Mouse (Mus musculus) neural tube, embryonic 14.5 days (tissue): ENCODE measurements around the gene Cadps. TPM values are rescaled to one million over a fixed set of nuclear protein-coding genes. Genes with fewer than 3 reads are reported as not detected.
A peak's percentile ranks its signal among the peaks of the same experiment; 100 is the strongest.

Experiments used
- ATAC-seq: fragments of 200-750 bp; cut with Nextera tagmentation; 2 replicates; pipeline ENCODE4 v1.8.0; 2017; ENCODE audit warnings: low read depth, mild to moderate bottlenecking, moderate TSS enrichment, moderate library complexity
- H3K27ac ChIP-seq: fragments of 300-500 bp; sonication (generic); 2 replicates; pipeline ENCODE4 v1.5.1; 2014; ENCODE audit warnings: low read depth, mild to moderate bottlenecking, control low read depth, low read length, moderate library complexity, mixed read lengths
- H3K27me3 ChIP-seq: fragments of 300-500 bp; sonication (generic); 2 replicates; pipeline ENCODE4 v1.6.1; 2014; ENCODE audit warnings: low read length; ENCODE audit not compliant: control insufficient read depth, insufficient read depth
- H3K36me3 ChIP-seq: fragments of 300-500 bp; sonication (generic); 2 replicates; pipeline ENCODE4 v1.6.1; 2014; ENCODE audit warnings: low read length, mixed read lengths; ENCODE audit not compliant: control insufficient read depth, insufficient read depth
- H3K4me1 ChIP-seq: fragments of 300-500 bp; sonication (generic); 2 replicates; pipeline ENCODE4 v1.6.1; 2014; ENCODE audit warnings: low read length; ENCODE audit not compliant: control insufficient read depth, insufficient read depth
- H3K4me2 ChIP-seq: fragments of 300-500 bp; sonication (generic); 2 replicates; pipeline ENCODE4 v1.6.1; 2014; ENCODE audit warnings: mild to moderate bottlenecking, low read depth, low read length, control low read depth
- H3K4me3 ChIP-seq: fragments of 300-500 bp; sonication (generic); 2 replicates; pipeline ENCODE4 v1.5.1; 2014; ENCODE audit warnings: low read depth, low read length, control low read depth, mixed read lengths
- H3K9ac ChIP-seq: fragments of 300-500 bp; sonication (generic); replicated peaks from 2 replicates; pipeline ENCODE4 v1.6.1; 2014; ENCODE audit warnings: low read depth, mild to moderate bottlenecking, control low read depth, low read length, mixed read lengths
- H3K9me3 ChIP-seq: fragments of 300-500 bp; sonication (generic); 2 replicates; pipeline ENCODE4 v1.6.1; 2016; ENCODE audit warnings: low read length; ENCODE audit not compliant: control insufficient read depth
- WGBS: fragments of 180-500 bp; shearing (Covaris S2); extraction: QIAGEN DNeasy Blood & Tissue Kit; methylation state at CpG from one replicate; pipeline ENCODE4 v1.1.7; 2014; 5-methylcytosine and 5-hydroxymethylcytosine counted together
- polyA plus RNA-seq: library from polyadenylated mRNA; unstranded; fragments of >200 nt; fragmentation: Nextera tagmentation; extraction: Ambion mirVana; gene quantifications from 2 replicates; pipeline ENCODE4 v1.2.1, GENCODE M21; 2014

The Cadps gene
- polyA plus RNA-seq, 1 experiment from 2014 or later, result 86.2 TPM

DNA sequence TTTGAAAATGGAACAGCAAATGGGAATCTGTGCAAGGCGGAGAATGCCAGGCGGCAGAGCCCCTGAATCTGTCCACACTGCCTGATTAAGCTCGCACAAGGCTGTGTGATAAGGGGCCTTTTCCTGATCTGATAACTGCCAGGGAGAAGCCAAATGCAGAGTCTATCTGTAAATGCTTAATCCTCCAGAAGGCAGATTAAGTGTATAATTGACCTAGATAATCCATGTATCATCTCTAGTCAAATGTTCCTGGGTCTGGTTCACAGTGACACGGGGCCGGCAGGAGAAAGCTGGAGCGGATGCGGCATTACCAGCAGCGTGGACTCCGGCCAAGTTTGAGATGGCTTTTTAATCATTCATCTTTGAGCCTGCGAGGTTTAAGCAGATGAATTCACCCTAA is 416.3 kb downstream of the Cadps start:
- H3K36me3 ChIP-seq, result 0 out of 2 replicates have a peak, but pooled peaks cover 4% of the 10 kb centered on the region
- H3K27me3 ChIP-seq, result no peaks in the 10 kb centered on the region
- no peak overlapping the region for H3K9ac ChIP-seq
- H3K9me3 ChIP-seq, result no peaks in the 10 kb centered on the region
- no peak overlapping the region for H3K4me3 ChIP-seq
- no peaks in the 10 kb centered on the region for H3K4me1 ChIP-seq
- no peak overlapping the region for H3K4me2 ChIP-seq
- H3K27ac ChIP-seq, result no peak overlapping the region
- no peak for ATAC-seq
- WGBS, result 69% methylated on average over 10 of the region's 10 CpGs

DNA sequence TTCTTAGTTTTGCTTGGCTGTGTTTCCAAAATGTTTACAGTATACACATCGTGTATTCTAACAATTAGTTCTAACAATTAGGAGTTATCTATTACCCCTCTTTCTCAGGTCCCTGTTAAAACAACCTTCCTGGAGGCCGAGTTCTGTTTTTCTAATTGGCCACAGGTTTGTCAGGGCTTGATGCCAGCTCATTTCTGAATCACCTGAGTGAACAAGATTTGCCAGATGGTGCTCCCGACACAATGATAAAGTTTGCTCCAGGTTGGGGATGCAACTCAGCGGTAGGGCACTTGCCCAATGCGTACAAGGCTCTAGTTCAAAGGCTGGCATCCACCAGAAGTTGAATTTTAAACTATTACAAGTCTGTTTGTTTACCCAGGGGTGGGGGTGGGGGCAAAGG is 417.7 kb downstream of the Cadps start:
- no peak overlapping the region for H3K9ac ChIP-seq

DNA sequence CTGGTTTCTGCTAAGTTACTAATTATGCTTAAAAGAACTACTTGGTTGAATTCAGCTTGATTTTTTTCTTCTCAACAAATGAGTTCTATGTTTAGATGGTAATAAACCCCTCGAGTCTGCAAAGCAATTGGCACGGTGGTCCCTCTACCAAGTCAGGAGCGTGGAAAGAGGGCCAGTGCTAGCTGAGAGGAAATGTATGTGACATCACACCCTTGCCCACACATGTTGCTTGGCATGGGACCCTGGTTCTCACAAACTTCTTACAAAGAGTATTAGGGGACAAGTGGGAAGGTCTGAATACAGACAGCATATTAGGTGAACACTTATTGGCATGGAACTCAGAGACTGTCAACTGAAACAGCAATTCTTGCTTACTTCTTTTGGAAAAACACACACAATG is 418.2 kb downstream of the Cadps start:
- Histone ChIP-seq H3K36me3 (no peaks in the 10 kb centered on the region), H3K9ac (no peak overlapping the region), H3K27me3 (no peaks in the 10 kb centered on the region), H3K4me3 (no peak overlapping the region), H3K4me2 (no peak overlapping the region), H3K9me3 (no peaks in the 10 kb centered on the region), H3K4me1 (no peaks in the 10 kb centered on the region), H3K27ac (no peak overlapping the region)
- no peak for ATAC-seq
- 81% methylated on average over 3 of the region's 3 CpGs for WGBS

More for the DNA sequence above, 417.7 kb downstream of the Cadps start:
- H3K27me3 ChIP-seq, result no peaks in the 10 kb centered on the region
- ATAC-seq, result no peak
- no peaks in the 10 kb centered on the region for H3K4me1 ChIP-seq
- H3K4me2 ChIP-seq, result no peak overlapping the region
- no peaks in the 10 kb centered on the region for H3K9me3 ChIP-seq
- WGBS, result 82% methylated on average over 5 of the region's 5 CpGs
- no peaks in the 10 kb centered on the region for H3K36me3 ChIP-seq
- H3K4me3 ChIP-seq, result no peak overlapping the region
- H3K27ac ChIP-seq, result no peak overlapping the region

DNA sequence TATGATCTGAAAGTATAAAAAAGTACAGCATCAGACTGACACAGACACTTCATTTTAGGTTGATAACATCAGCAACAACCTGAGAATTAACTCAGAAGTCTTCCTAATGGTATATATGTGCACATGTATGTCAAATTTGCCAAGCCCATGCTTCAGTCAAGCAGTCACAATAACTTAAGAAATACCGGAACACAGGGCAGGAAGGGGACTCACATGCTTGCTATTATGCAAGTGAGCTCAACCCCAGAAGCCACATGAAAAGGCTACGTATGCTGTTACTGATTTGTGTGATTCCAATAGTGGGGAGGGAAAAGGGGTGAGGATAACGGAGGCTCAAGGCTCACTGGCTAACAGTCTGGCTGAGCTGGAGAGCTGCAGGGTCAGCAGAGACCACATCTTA is 418.8 kb downstream of the Cadps start:
- no peak for ATAC-seq
- 78% methylated on average over 3 of the region's 3 CpGs for WGBS
- H3K27me3 ChIP-seq, result peaks cover 2% of the 10 kb centered on the region; the same call in 1 of the 2 replicates

DNA sequence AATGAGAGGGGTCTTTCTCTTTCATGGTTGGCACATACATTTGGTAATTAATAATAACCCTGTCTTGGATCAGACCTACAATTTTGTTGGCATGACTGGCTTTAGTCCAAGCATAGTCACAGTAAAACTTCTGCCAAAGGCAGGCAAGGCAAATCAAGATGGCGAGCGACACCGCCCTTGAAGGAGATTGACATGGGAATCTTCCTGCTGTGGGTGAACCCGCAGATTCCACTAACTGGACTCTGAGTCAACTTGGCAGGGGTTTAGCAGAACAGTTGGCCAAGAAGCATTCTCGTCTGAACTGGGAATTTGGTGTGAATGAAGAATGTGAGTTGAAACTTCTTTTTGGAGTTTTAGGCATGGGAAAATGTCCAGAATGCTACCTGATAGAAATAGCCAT is 422.8 kb downstream of the Cadps start:
- Histone ChIP-seq H3K27ac (no peak overlapping the region), H3K36me3 (no peaks in the 10 kb centered on the region), H3K27me3 (peaks cover 18% of the 10 kb centered on the region), H3K4me3 (no peak overlapping the region), H3K4me1 (no peaks in the 10 kb centered on the region), H3K9me3 (no peaks in the 10 kb centered on the region), H3K4me2 (no peak overlapping the region), H3K9ac (no peak overlapping the region)
- no peak for ATAC-seq
- WGBS, result 90% methylated on average over 5 of the region's 5 CpGs

More for the DNA sequence above, 418.8 kb downstream of the Cadps start:
- Histone ChIP-seq H3K36me3 (no peaks in the 10 kb centered on the region), H3K27ac (no peak overlapping the region), H3K9me3 (no peaks in the 10 kb centered on the region), H3K4me2 (no peak overlapping the region), H3K4me1 (no peaks in the 10 kb centered on the region), H3K9ac (no peak overlapping the region), H3K4me3 (no peak overlapping the region)

DNA sequence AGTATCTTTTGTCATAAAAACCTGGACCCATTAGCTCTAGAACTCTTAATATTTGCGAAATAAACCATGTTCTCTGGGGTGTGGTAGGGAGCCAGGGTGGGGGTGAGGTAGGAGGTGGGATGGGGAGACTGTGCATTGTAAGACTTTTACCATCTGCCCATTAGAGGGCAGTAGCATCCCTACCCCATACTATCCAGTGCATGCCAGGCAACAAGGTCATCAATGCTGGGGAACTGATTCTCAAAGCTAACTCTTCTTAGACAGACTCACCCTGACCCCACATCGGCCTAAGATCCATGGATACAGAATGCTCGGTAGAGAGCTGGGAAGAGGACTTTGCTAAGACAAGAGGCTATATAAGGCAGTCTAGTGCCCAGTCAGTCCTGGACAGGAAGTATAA is 425.3 kb downstream of the Cadps start:
- Histone ChIP-seq H3K27me3 (peaks cover 22% of the 10 kb centered on the region), H3K4me2 (no peak overlapping the region), H3K9ac (no peak overlapping the region), H3K36me3 (no peaks in the 10 kb centered on the region), H3K4me3 (no peak overlapping the region), H3K27ac (no peak overlapping the region), H3K9me3 (no peaks in the 10 kb centered on the region), H3K4me1 (peaks cover 4% of the 10 kb centered on the region; the same call in 1 of the 2 replicates)
- 77% methylated on average over 3 of the region's 3 CpGs for WGBS
- no peak for ATAC-seq

DNA sequence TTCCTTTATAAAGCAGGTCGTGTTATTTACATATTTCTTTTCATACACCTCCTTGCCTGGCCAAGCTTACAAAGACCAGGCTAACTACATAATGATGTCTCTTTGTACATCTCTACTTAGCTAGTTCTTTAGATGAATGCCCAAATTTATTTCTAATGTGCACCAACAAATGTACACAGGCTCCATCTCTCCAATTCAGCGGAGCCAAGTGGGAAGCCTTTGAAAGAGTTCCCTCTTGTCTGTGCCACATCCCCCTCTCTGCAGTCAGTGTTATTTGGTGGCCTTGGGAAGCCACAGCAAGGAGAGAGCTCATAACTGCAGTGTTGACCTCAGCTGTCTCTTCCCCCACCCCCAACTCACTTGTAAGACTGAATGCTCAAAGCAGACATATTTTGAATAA is 428.6 kb downstream of the Cadps start:
- Histone ChIP-seq H3K4me1 (peaks cover 8% of the 10 kb centered on the region; the same call in 1 of the 2 replicates), H3K27me3 (peaks cover 38% of the 10 kb centered on the region), H3K36me3 (no peaks in the 10 kb centered on the region), H3K9ac (no peak overlapping the region), H3K4me3 (no peak overlapping the region), H3K9me3 (no peaks in the 10 kb centered on the region), H3K4me2 (no peak overlapping the region), H3K27ac (no peak overlapping the region)
- no peak for ATAC-seq
- WGBS, result 36% methylated on average over 2 of the region's 2 CpGs

DNA sequence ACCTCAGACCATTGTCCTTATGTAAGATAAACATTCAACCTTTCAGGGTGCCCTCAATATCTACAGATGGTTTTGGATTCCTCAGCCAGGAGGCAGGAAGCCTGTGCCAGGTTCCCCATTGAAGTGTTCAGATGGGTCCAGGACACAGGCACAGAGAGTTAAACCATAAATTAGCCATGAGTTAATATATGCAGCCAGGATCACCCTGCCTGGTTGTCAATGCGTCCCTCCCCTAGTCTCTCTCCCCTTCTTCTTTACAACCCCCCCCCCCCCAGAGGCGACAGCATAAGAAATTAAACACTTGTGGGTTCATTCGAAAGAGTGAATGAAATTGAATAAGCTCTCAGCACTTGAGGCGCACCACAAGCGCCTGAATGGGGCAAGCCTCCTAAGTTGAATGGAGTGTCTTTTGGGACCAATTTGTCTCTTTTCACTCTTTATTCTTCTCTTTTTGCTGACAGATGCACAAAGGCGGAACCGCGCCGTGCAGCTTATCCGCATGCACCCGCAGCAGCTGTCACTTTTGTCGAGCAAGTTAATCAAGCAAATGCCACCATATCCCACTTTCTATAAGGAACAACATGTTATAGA is 429.5 kb downstream of the Cadps start:
- H3K27ac ChIP-seq, result no peak overlapping the region

DNA sequence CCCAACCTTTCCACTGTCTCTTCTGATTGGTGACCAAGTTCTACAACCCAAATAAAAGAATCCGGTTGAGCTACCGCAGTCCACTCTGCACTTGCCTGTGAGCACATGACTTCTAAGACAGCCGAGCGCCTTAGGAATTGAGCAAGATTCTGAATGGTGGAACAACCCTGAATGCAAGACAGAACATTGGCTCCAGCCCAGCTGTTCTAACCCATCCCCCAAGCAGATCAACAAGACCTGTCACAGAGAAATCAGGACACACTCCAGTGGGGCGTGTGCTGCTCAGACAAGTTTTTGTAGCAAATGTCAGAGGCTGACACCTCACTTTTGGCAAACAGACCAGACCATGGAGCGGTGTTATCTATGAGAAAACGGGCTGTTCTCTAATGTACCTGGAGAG is 431.7 kb downstream of the Cadps start:
- ATAC-seq, result no peak
- no peaks in the 10 kb centered on the region for H3K36me3 ChIP-seq
- no peak overlapping the region for H3K9ac ChIP-seq
- no peak overlapping the region for H3K27ac ChIP-seq
- 59% methylated on average over 7 of the region's 7 CpGs for WGBS
- H3K4me1 ChIP-seq, result peaks cover 15% of the 10 kb centered on the region; the same call in 1 of the 2 replicates
- no peaks in the 10 kb centered on the region for H3K9me3 ChIP-seq
- no peak overlapping the region for H3K4me3 ChIP-seq
- no peak overlapping the region for H3K4me2 ChIP-seq
- peaks cover 31% of the 10 kb centered on the region for H3K27me3 ChIP-seq

More for the DNA sequence above, 429.5 kb downstream of the Cadps start:
- Histone ChIP-seq H3K4me2 (no peak overlapping the region), H3K36me3 (no peaks in the 10 kb centered on the region), H3K27me3 (peaks cover 36% of the 10 kb centered on the region), H3K9me3 (no peaks in the 10 kb centered on the region), H3K4me3 (no peak overlapping the region), H3K9ac (no peak overlapping the region), H3K4me1 (peaks cover 15% of the 10 kb centered on the region; the same call in 1 of the 2 replicates)
- ATAC-seq, result peak; percentile 77; the same call in 1 of the 2 replicates
- WGBS, result 4% methylated on average over 12 of the region's 12 CpGs
